20 mouse cellular contexts compared by ENCODE assay signal in genomic region chr11:67552400-67552799, GRCm38 (mm10).
DNase-seq lines count a peak whose midpoint lies in the region; ATAC-seq and TF ChIP-seq lines count a peak whose summit lies in the region.
"Had no signal": no experiment of that assay in that cellular context is flagged by ENCODE, and none has a peak within 500 bp of the region (broad histone marks: within the 10 kb centered on the region; RNA-seq: fewer than 3 reads in every experiment).

No protein-coding gene starts in this region.

- no peak for TF ChIP-seq POLR2A in brain, embryonic 14.5 days (IDR thresholded peaks at IDR 0.05; ENCODE audit: borderline replicate concordance, extremely low read depth, insufficient read depth, insufficient read length, poor library complexity, severe bottlenecking)

- H3K4me1 ChIP-seq in hindbrain, embryonic 13.5 days (replicated peaks) = peaks cover 17% of the 10 kb centered on the region
- no peaks in the 10 kb centered on the region for H3K4me1 ChIP-seq in forebrain, embryonic 14.5 days (ENCODE audit: control insufficient read depth, insufficient read depth, low read length)
- H3K4me1 ChIP-seq: midbrain, embryonic 13.5 days; neural tube, embryonic 12.5 days had no signal

- H3K9me3 ChIP-seq in hindbrain, embryonic 13.5 days = no peaks in the 10 kb centered on the region
- H3K9me3 ChIP-seq in forebrain, embryonic 14.5 days (replicated peaks; ENCODE audit: control insufficient read depth, low read length) = no peaks in the 10 kb centered on the region
- H3K9me3 ChIP-seq: heart, embryonic 15.5 days; limb, embryonic 15.5 days; midbrain, embryonic 13.5 days; neural tube, embryonic 12.5 days; stomach, embryonic 15.5 days had no signal

- no peak overlapping the region for H3K9ac ChIP-seq in hindbrain, embryonic 13.5 days
- H3K9ac ChIP-seq in forebrain, embryonic 14.5 days (ENCODE audit: low read length) = no peak overlapping the region
- H3K9ac ChIP-seq: heart, embryonic 15.5 days; limb, embryonic 15.5 days; midbrain, embryonic 13.5 days; neural tube, embryonic 12.5 days; stomach, embryonic 15.5 days had no signal

- no peaks in the 10 kb centered on the region for H3K27me3 ChIP-seq in hindbrain, embryonic 13.5 days
- no peaks in the 10 kb centered on the region for H3K27me3 ChIP-seq in forebrain, embryonic 14.5 days (replicated peaks; ENCODE audit: control insufficient read depth, insufficient read depth, low read length)
- H3K27me3 ChIP-seq: heart, embryonic 15.5 days; limb, embryonic 15.5 days; midbrain, embryonic 13.5 days; neural tube, embryonic 12.5 days; stomach, embryonic 15.5 days had no signal

- H3K4me3 ChIP-seq in hindbrain, embryonic 13.5 days = no peak overlapping the region
- H3K4me3 ChIP-seq in forebrain, embryonic 14.5 days (ENCODE audit: low read depth, low read length) = no peak overlapping the region
- H3K4me3 ChIP-seq: heart, adult 2 months; heart, embryonic 15.5 days; limb, embryonic 15.5 days; midbrain, embryonic 13.5 days; neural tube, embryonic 12.5 days; stomach, embryonic 15.5 days had no signal

- peak; percentile 53 for DNase-seq in layer of hippocampus, adult 9-11 months
- no peak for DNase-seq in layer of hippocampus, postnatal 10 days (ENCODE audit: low spot score in 2 of 2)
- peak; percentile 69 for DNase-seq in brain, adult 2 months (ENCODE audit: low read depth, low spot score)
- DNase-seq in brain, embryonic 14.5 days (ENCODE audit: low read depth) = peak; percentile 42
- peak; percentile 43 to 63 for DNase-seq in cerebellum, postnatal 14 days
- no peak for DNase-seq in forebrain, embryonic 14.5 days (ENCODE audit: low spot score)
- DNase-seq: gastrocnemius, postnatal 14 days; heart, adult 2 months; heart, postnatal 4 days; kidney, postnatal 4 days; lung, postnatal 10 days; thymus, adult 18-20 months had no signal

- TF ChIP-seq CTCF in brain, embryonic 14.5 days (IDR thresholded peaks at IDR 0.05; ENCODE audit: borderline replicate concordance, extremely low read depth, insufficient read depth, insufficient read length) = no peak

- WGBS in hindbrain, embryonic 13.5 days = 90% methylated on average over 8 of the region's 8 CpGs
- WGBS in forebrain, embryonic 14.5 days = 86% methylated on average over 8 of the region's 8 CpGs

- no peak overlapping the region for H3K4me2 ChIP-seq in hindbrain, embryonic 13.5 days
- no peak overlapping the region for H3K4me2 ChIP-seq in forebrain, embryonic 14.5 days (ENCODE audit: low read length)
- H3K4me2 ChIP-seq: heart, embryonic 15.5 days; limb, embryonic 15.5 days; midbrain, embryonic 13.5 days; neural tube, embryonic 12.5 days; stomach, embryonic 15.5 days had no signal

- no peak for ATAC-seq in hindbrain, embryonic 13.5 days (ENCODE audit: low FRiP score)
- ATAC-seq in forebrain, embryonic 14.5 days = no peak
- ATAC-seq: hindbrain, embryonic 16.5 days; intestine, embryonic 16.5 days; midbrain, embryonic 13.5 days had no signal

- H3K27ac ChIP-seq in hindbrain, embryonic 13.5 days = no peak overlapping the region
- H3K27ac ChIP-seq in forebrain, embryonic 14.5 days (ENCODE audit: low read depth, low read length) = no peak overlapping the region; the same call in 1 of the 2 replicates
- H3K27ac ChIP-seq: heart, adult 2 months; heart, embryonic 15.5 days; limb, embryonic 15.5 days; midbrain, embryonic 13.5 days; neural tube, embryonic 12.5 days; stomach, embryonic 15.5 days had no signal

- H3K36me3 ChIP-seq in hindbrain, embryonic 13.5 days = no peaks in the 10 kb centered on the region
- H3K36me3 ChIP-seq in forebrain, embryonic 14.5 days (ENCODE audit: control insufficient read depth, insufficient read depth, low read length) = no peaks in the 10 kb centered on the region
- H3K36me3 ChIP-seq: heart, embryonic 15.5 days; limb, embryonic 15.5 days; midbrain, embryonic 13.5 days; neural tube, embryonic 12.5 days; stomach, embryonic 15.5 days had no signal

Comparison
In these comparisons a context has a peak if more than half of its experiments do, and no peak if none do; other contexts are left out.
1. DNase-seq: peak in layer of hippocampus, adult 9-11 months (single experiment), brain, adult 2 months (single experiment), brain, embryonic 14.5 days (single experiment) and cerebellum, postnatal 14 days (2 of 2); none in layer of hippocampus, postnatal 10 days (0 of 2) and forebrain, embryonic 14.5 days (single experiment).